In genomic region chr17:24800524-24800923, GRCm38 (mm10) we compare ENCODE assay signal across 34 mouse cellular contexts. TPM values are rescaled to one million over a fixed set of nuclear protein-coding genes. Genes with fewer than 3 reads are reported as not detected.
DNase-seq lines count a peak whose midpoint lies in the region; ATAC-seq and TF ChIP-seq lines count a peak whose summit lies in the region.
"Had no signal": no experiment of that assay in that cellular context is flagged by ENCODE, and none has a peak within 500 bp of the region (broad histone marks: within the 10 kb centered on the region; RNA-seq: fewer than 3 reads in every experiment).

No protein-coding gene starts in this region.

- 0 out of 2 replicates have a peak, but pooled peaks have one; percentile 10 for TF ChIP-seq CTCF in kidney, postnatal 0 days (IDR thresholded peaks at IDR 0.05; ENCODE audit: low read depth)
- TF ChIP-seq CTCF in MEL (IDR thresholded peaks at IDR 0.05 in 2 of 3, conservative IDR thresholded peaks at IDR 0.05 in 1 of 3; ENCODE audit: control insufficient read depth in 1 of 3, insufficient read depth in 1 of 3, low read depth in 2 of 3, low read length in 3 of 3, poor library complexity in 1 of 3, severe bottlenecking in 1 of 3): peak in 2 of 3 experiments; percentile 7 to 51; a peak in 2 of 6 replicates
- TF ChIP-seq CTCF in midbrain, postnatal 0 days (IDR thresholded peaks at IDR 0.05): no peak

- H3K9ac ChIP-seq in heart, embryonic 11.5 days (ENCODE audit: low read depth, low read length): no peak overlapping the region
- H3K9ac ChIP-seq in kidney, postnatal 0 days (ENCODE audit: low read depth, low read length): no peak overlapping the region
- H3K9ac ChIP-seq in MEL (ENCODE audit: control insufficient read depth, low read depth, low read length, poor library complexity, severe bottlenecking): no peak overlapping the region
- no peak overlapping the region for H3K9ac ChIP-seq in midbrain, postnatal 0 days (replicated peaks; ENCODE audit: low read length, poor library complexity, severe bottlenecking)
- H3K9ac ChIP-seq: embryonic facial prominence, embryonic 13.5 days; forebrain, embryonic 12.5 days; forebrain, embryonic 15.5 days; heart, embryonic 13.5 days; hindbrain, embryonic 12.5 days; hindbrain, embryonic 15.5 days had no signal

- H3K4me2 ChIP-seq in heart, embryonic 11.5 days: no peak overlapping the region
- H3K4me2 ChIP-seq in kidney, postnatal 0 days (ENCODE audit: low read length): no peak overlapping the region
- no peak overlapping the region for H3K4me2 ChIP-seq in midbrain, postnatal 0 days (ENCODE audit: low read depth, low read length, poor library complexity, severe bottlenecking)
- H3K4me2 ChIP-seq: embryonic facial prominence, embryonic 13.5 days; forebrain, embryonic 12.5 days; forebrain, embryonic 15.5 days; heart, embryonic 13.5 days; hindbrain, embryonic 12.5 days; hindbrain, embryonic 15.5 days had no signal

- peak; percentile 30 for DNase-seq in heart, adult 11 months
- no peak for DNase-seq in kidney, postnatal 0 days (ENCODE audit: low spot score)
- no peak for DNase-seq in kidney, adult 11 months
- peak; percentile 35 for DNase-seq in A20 (ENCODE audit: low read depth, low spot score)
- DNase-seq in MEL (ENCODE audit: low read depth, low spot score): peak; percentile 55
- no peak for DNase-seq in ovary, postnatal 36 days (ENCODE audit: low spot score)
- no peak for DNase-seq in midbrain, postnatal 0 days (ENCODE audit: low spot score)
- DNase-seq: adrenal gland, adult 2 months; adrenal gland, postnatal 14 days; B cell, adult 2 months; cerebellum, adult 11 months; cerebellum, adult 2 months; cerebellum, adult 9-11 months; cerebellum, postnatal 25 days; embryo, embryonic 11 days; gastrocnemius, postnatal 10 days; gastrocnemius, postnatal 36 days had no signal

- no peak for TF ChIP-seq EP300 in MEL (IDR thresholded peaks at IDR 0.05; ENCODE audit: low read depth in 1 of 2, low read length in 2 of 2)

- no peak for ATAC-seq in heart, embryonic 11.5 days (replicated peaks; ENCODE audit: insufficient number of reproducible peaks, low FRiP score, low TSS enrichment)
- ATAC-seq in kidney, postnatal 0 days (replicated peaks; ENCODE audit: low FRiP score, low read depth): no peak
- ATAC-seq in midbrain, postnatal 0 days (ENCODE audit: low FRiP score): no peak
- ATAC-seq: forebrain, embryonic 15.5 days had no signal

- no peaks in the 10 kb centered on the region for H3K4me1 ChIP-seq in heart, embryonic 11.5 days (ENCODE audit: control insufficient read depth, insufficient read depth, low read length)
- no peaks in the 10 kb centered on the region for H3K4me1 ChIP-seq in kidney, postnatal 0 days (replicated peaks; ENCODE audit: insufficient read depth, low read length)
- H3K4me1 ChIP-seq in MEL (ENCODE audit: control insufficient read depth in 1 of 2, insufficient read depth in 2 of 2, low read length in 2 of 2): peaks cover 0 to 19% of the 10 kb centered on the region in 2 experiments; a peak in 2 of 4 replicates
- 0 out of 2 replicates have a peak, but pooled peaks cover 3% of the 10 kb centered on the region for H3K4me1 ChIP-seq in midbrain, postnatal 0 days (ENCODE audit: insufficient read depth, low read length)

- no peak overlapping the region for H3K27ac ChIP-seq in heart, embryonic 11.5 days (ENCODE audit: low read depth, low read length)
- no peak overlapping the region for H3K27ac ChIP-seq in kidney, postnatal 0 days
- H3K27ac ChIP-seq in MEL (ENCODE audit: control insufficient read depth, low read depth, low read length): no peak overlapping the region
- H3K27ac ChIP-seq in midbrain, postnatal 0 days (ENCODE audit: low read depth, low read length): no peak overlapping the region
- H3K27ac ChIP-seq: embryonic facial prominence, embryonic 10.5 days; embryonic facial prominence, embryonic 13.5 days; forebrain, embryonic 12.5 days; forebrain, embryonic 15.5 days; heart, embryonic 13.5 days; hindbrain, embryonic 12.5 days; hindbrain, embryonic 15.5 days had no signal

- TF ChIP-seq POLR2A in MEL (IDR thresholded peaks at IDR 0.05; ENCODE audit: control insufficient read depth in 1 of 2, insufficient read depth in 1 of 2, low read depth in 1 of 2, low read length in 2 of 2, poor library complexity in 1 of 2): no peak

- H3K79me2 ChIP-seq in MEL (ENCODE audit: control insufficient read depth, insufficient read depth, low read length, poor library complexity): no peaks in the 10 kb centered on the region; the same call in 1 of the 2 replicates

- peaks cover 11% of the 10 kb centered on the region for H3K27me3 ChIP-seq in heart, embryonic 11.5 days (ENCODE audit: control insufficient read depth, insufficient read depth, low read length)
- H3K27me3 ChIP-seq in kidney, postnatal 0 days (ENCODE audit: insufficient read depth, low read length): no peaks in the 10 kb centered on the region
- no peaks in the 10 kb centered on the region for H3K27me3 ChIP-seq in MEL (ENCODE audit: control insufficient read depth in 1 of 2, insufficient read depth in 2 of 2, low read length in 2 of 2)
- peaks cover 13% of the 10 kb centered on the region; the same call in 1 of the 2 replicates for H3K27me3 ChIP-seq in midbrain, postnatal 0 days (ENCODE audit: insufficient read depth, low read length)

- no peaks in the 10 kb centered on the region for H3K36me3 ChIP-seq in heart, embryonic 11.5 days (ENCODE audit: control insufficient read depth, insufficient read depth, low read length)
- H3K36me3 ChIP-seq in kidney, postnatal 0 days (ENCODE audit: insufficient read depth, low read length): no peaks in the 10 kb centered on the region
- peaks cover 0 to 10% of the 10 kb centered on the region in 2 experiments; a peak in 2 of 4 replicates for H3K36me3 ChIP-seq in MEL (ENCODE audit: control insufficient read depth in 1 of 2, insufficient read depth in 2 of 2, low read length in 2 of 2)
- H3K36me3 ChIP-seq in midbrain, postnatal 0 days (ENCODE audit: insufficient read depth, low read length): no peaks in the 10 kb centered on the region
- H3K36me3 ChIP-seq: embryonic facial prominence, embryonic 10.5 days; embryonic facial prominence, embryonic 13.5 days; forebrain, embryonic 12.5 days; forebrain, embryonic 15.5 days; heart, embryonic 13.5 days; hindbrain, embryonic 12.5 days; hindbrain, embryonic 15.5 days had no signal

- no peak; the same call in 1 of the 2 replicates for TF ChIP-seq RAD21 in MEL (IDR thresholded peaks at IDR 0.05; ENCODE audit: low read depth, low read length)

- 57% methylated on average over 3 of the region's 3 CpGs for WGBS in heart, embryonic 11.5 days (ENCODE audit: insufficient replicate concordance)
- 61% methylated on average over 3 of the region's 3 CpGs for WGBS in kidney, postnatal 0 days
- 54% methylated on average over 3 of the region's 3 CpGs for WGBS in midbrain, postnatal 0 days

- H3K9me3 ChIP-seq in heart, embryonic 11.5 days (replicated peaks; ENCODE audit: control insufficient read depth, low read length): no peaks in the 10 kb centered on the region
- no peaks in the 10 kb centered on the region for H3K9me3 ChIP-seq in kidney, postnatal 0 days (replicated peaks; ENCODE audit: low read length)
- H3K9me3 ChIP-seq in MEL (replicated peaks; ENCODE audit: insufficient read depth, low read length): no peaks in the 10 kb centered on the region
- H3K9me3 ChIP-seq in midbrain, postnatal 0 days (ENCODE audit: low read length): no peaks in the 10 kb centered on the region
- H3K9me3 ChIP-seq: embryonic facial prominence, embryonic 10.5 days; embryonic facial prominence, embryonic 13.5 days; forebrain, embryonic 12.5 days; forebrain, embryonic 15.5 days; heart, embryonic 13.5 days; hindbrain, embryonic 12.5 days; hindbrain, embryonic 15.5 days had no signal

- no peak overlapping the region for H3K4me3 ChIP-seq in heart, embryonic 11.5 days (ENCODE audit: low read depth, low read length)
- H3K4me3 ChIP-seq in kidney, postnatal 0 days (replicated peaks; ENCODE audit: low read depth, low read length): no peak overlapping the region
- no peak overlapping the region for H3K4me3 ChIP-seq in MEL (ENCODE audit: control insufficient read depth in 1 of 2, insufficient read depth in 1 of 2, low read depth in 2 of 2, low read length in 2 of 2)
- H3K4me3 ChIP-seq in midbrain, postnatal 0 days (ENCODE audit: low read depth, low read length): no peak overlapping the region
- H3K4me3 ChIP-seq: embryonic facial prominence, embryonic 10.5 days; embryonic facial prominence, embryonic 13.5 days; erythroblast, embryonic 14.5 days; forebrain, embryonic 12.5 days; forebrain, embryonic 15.5 days; heart, embryonic 13.5 days; hindbrain, embryonic 12.5 days; hindbrain, embryonic 15.5 days had no signal

RNA-seq across cellular contexts. Expression of gene Meiob, which starts 3.6 kb away (rescaled TPM):
- polyA plus RNA-seq in heart, embryonic 11.5 days (2014; fragmentation: Nextera tagmentation; extraction: Ambion mirVana): not detected in 2 replicates
- polyA plus RNA-seq in kidney, postnatal 0 days (2015; fragmentation: Nextera tagmentation; extraction: Ambion mirVana): 0.23 and 0.47 TPM in 2 replicates
- total RNA-seq in MEL (2012; rRNA removed): 0.15 TPM in 1 of 2 replicates, not detected in the other
- polyA plus RNA-seq in MEL (2012; ENCODE audit: insufficient read depth in 1 of 2, insufficient read length in 2 of 2, low read depth in 1 of 2, low replicate concordance in 2 of 2, missing spikeins in 1 of 2): under 1 TPM in 1 of 2 experiments, not detected in 1; 0.11 TPM
- not detected in 2 replicates for total RNA-seq in midbrain, postnatal 0 days (2014; rRNA removed)
- polyA plus RNA-seq in midbrain, postnatal 0 days (2015; fragmentation: Nextera tagmentation; extraction: Ambion mirVana): 0.12 TPM in 1 of 2 replicates, not detected in the other
- total RNA-seq: gastrocnemius, adult 18-20 months; gastrocnemius, postnatal 10 days; gastrocnemius, postnatal 36 days; granulocyte monocyte progenitor cell, adult 5-6 weeks; heart, postnatal 25 days; hematopoietic stem cell, adult 5-6 weeks had no signal
- polyA plus RNA-seq: adrenal gland, adult 2 months; cerebellum, adult 2 months; embryonic facial prominence, embryonic 10.5 days; embryonic facial prominence, embryonic 13.5 days; erythroblast, embryonic 14.5 days; forebrain, embryonic 12.5 days; forebrain, embryonic 15.5 days; heart, embryonic 13.5 days; heart, embryonic 16.5 days; hindbrain, embryonic 12.5 days; hindbrain, embryonic 15.5 days; intestine, embryonic 14.5 days had no signal

RNA-seq across cellular contexts. Expression of gene Hagh, which starts 39.4 kb away (rescaled TPM):
- polyA plus RNA-seq in heart, embryonic 11.5 days (2014; fragmentation: Nextera tagmentation; extraction: Ambion mirVana): 42.6 and 48.8 TPM in 2 replicates
- polyA plus RNA-seq in kidney, postnatal 0 days (2015; fragmentation: Nextera tagmentation; extraction: Ambion mirVana): 99.7 and 101 TPM in 2 replicates
- total RNA-seq in MEL (2012; rRNA removed): 32.3 and 49.6 TPM in 2 replicates
- polyA plus RNA-seq in MEL (2012; ENCODE audit: insufficient read depth in 1 of 2, insufficient read length in 2 of 2, low read depth in 1 of 2, low replicate concordance in 2 of 2, missing spikeins in 1 of 2): 10 to 100 TPM in 1 of 2 experiments, not detected in 1; 37.5 TPM
- 73.6 and 119 TPM in 2 replicates for total RNA-seq in midbrain, postnatal 0 days (2014; rRNA removed)
- polyA plus RNA-seq in midbrain, postnatal 0 days (2015; fragmentation: Nextera tagmentation; extraction: Ambion mirVana): 74.0 and 79.5 TPM in 2 replicates

RNA-seq across cellular contexts. Expression of gene Hs3st6, which starts 47.7 kb away (rescaled TPM):
- polyA plus RNA-seq in heart, embryonic 11.5 days (2014; fragmentation: Nextera tagmentation; extraction: Ambion mirVana): 0.34 TPM in 1 of 2 replicates, not detected in the other
- 33.0 and 38.6 TPM in 2 replicates for polyA plus RNA-seq in kidney, postnatal 0 days (2015; fragmentation: Nextera tagmentation; extraction: Ambion mirVana)
- not detected in 2 replicates for total RNA-seq in MEL (2012; rRNA removed)
- not detected for polyA plus RNA-seq in MEL (2012; ENCODE audit: insufficient read depth in 1 of 2, insufficient read length in 2 of 2, low read depth in 1 of 2, low replicate concordance in 2 of 2, missing spikeins in 1 of 2)
- 0.49 TPM in 1 of 2 replicates, not detected in the other for total RNA-seq in midbrain, postnatal 0 days (2014; rRNA removed)
- 0.22 and 0.50 TPM in 2 replicates for polyA plus RNA-seq in midbrain, postnatal 0 days (2015; fragmentation: Nextera tagmentation; extraction: Ambion mirVana)
- total RNA-seq: common myeloid progenitor, adult 5-6 weeks; gastrocnemius, adult 18-20 months; gastrocnemius, postnatal 36 days; granulocyte monocyte progenitor cell, adult 5-6 weeks; heart, adult 8-10 months; heart, postnatal 25 days; hematopoietic stem cell, adult 5-6 weeks had no signal
- polyA plus RNA-seq: erythroblast, embryonic 14.5 days; forebrain, embryonic 15.5 days had no signal

RNA-seq across cellular contexts. Expression of gene Fahd1, which starts 49.6 kb away (rescaled TPM):
- polyA plus RNA-seq in heart, embryonic 11.5 days (2014; fragmentation: Nextera tagmentation; extraction: Ambion mirVana): 38.0 and 39.5 TPM in 2 replicates
- polyA plus RNA-seq in kidney, postnatal 0 days (2015; fragmentation: Nextera tagmentation; extraction: Ambion mirVana): 88.0 and 90.7 TPM in 2 replicates
- 2.0 and 2.7 TPM in 2 replicates for total RNA-seq in MEL (2012; rRNA removed)
- polyA plus RNA-seq in MEL (2012; ENCODE audit: insufficient read depth in 1 of 2, insufficient read length in 2 of 2, low read depth in 1 of 2, low replicate concordance in 2 of 2, missing spikeins in 1 of 2): 1 to 10 TPM in 1 of 2 experiments, not detected in 1; 4.7 TPM
- total RNA-seq in midbrain, postnatal 0 days (2014; rRNA removed): 11.7 and 14.0 TPM in 2 replicates
- polyA plus RNA-seq in midbrain, postnatal 0 days (2015; fragmentation: Nextera tagmentation; extraction: Ambion mirVana): 18.2 and 20.8 TPM in 2 replicates

Comparison
In these comparisons a context has a peak if more than half of its experiments do, and no peak if none do; other contexts are left out.
1. DNase-seq: peak in heart, adult 11 months (single experiment), A20 (single experiment) and MEL (single experiment); none in kidney, postnatal 0 days (single experiment), kidney, adult 11 months (single experiment), ovary, postnatal 36 days (single experiment) and midbrain, postnatal 0 days (single experiment).
2. RNA of gene Hs3st6, which starts 47.7 kb away (polyA plus RNA-seq): 33.0 to 38.6 TPM in kidney, postnatal 0 days; 0.34 TPM in heart, embryonic 11.5 days, 0.22 to 0.50 TPM in midbrain, postnatal 0 days and not detected in MEL; every median in the first group is over 10 times any median in the second.